Mouse (Mus musculus) spleen, adult 2 months (tissue): ENCODE measurements around the gene Pafah1b1. TPM values are rescaled to one million over a fixed set of nuclear protein-coding genes. Genes with fewer than 3 reads are reported as not detected.
A peak's percentile ranks its signal among the peaks of the same experiment; 100 is the strongest.

Experiments
- DNase-seq, 2 experiments: peaks; one replicate each; pipeline versions ENCODE4 v3.0.0 to v3.0.0-alpha.2; 2012 to 2021; ENCODE audit warnings: low spot score in 2 of 2, low read depth in 1 of 2
- H3K27ac ChIP-seq: fragments of 200-500 bp; 2 replicates; pipeline ENCODE4 v1.5.1; 2012; ENCODE audit warnings: low read length, inconsistent platforms; ENCODE audit not compliant: insufficient read depth
- H3K27me3 ChIP-seq: fragments of 200-500 bp; 2 replicates; pipeline ENCODE4 v1.6.1; 2012; ENCODE audit warnings: mild to moderate bottlenecking, moderate library complexity, low read length, inconsistent platforms; ENCODE audit not compliant: control insufficient read depth, insufficient read depth
- H3K36me3 ChIP-seq: fragments of 200-500 bp; 2 replicates; pipeline ENCODE4 v1.6.1; 2012; ENCODE audit warnings: mild to moderate bottlenecking, low read length, inconsistent platforms; ENCODE audit not compliant: control insufficient read depth, insufficient read depth
- H3K4me1 ChIP-seq: fragments of 200-500 bp; 2 replicates; pipeline ENCODE4 v1.6.1; 2011; ENCODE audit warnings: inconsistent platforms; ENCODE audit not compliant: control insufficient read depth, insufficient read depth, insufficient read length
- H3K4me3 ChIP-seq: fragments of 200-500 bp; 2 replicates; pipeline ENCODE4 v1.5.1; 2011; ENCODE audit warnings: mild to moderate bottlenecking, inconsistent platforms; ENCODE audit not compliant: insufficient read depth, insufficient read length; ENCODE audit errors: extremely low read depth
- CTCF ChIP-seq: fragments of 200-500 bp; IDR thresholded peaks from 2 replicates; pipeline ENCODE4 v1.5.1; 2011; ENCODE audit warnings: mild to moderate bottlenecking, inconsistent platforms; ENCODE audit not compliant: insufficient read depth, insufficient read length, insufficient replicate concordance; ENCODE audit errors: extremely low read depth
- POLR2A ChIP-seq: fragments of 200-500 bp; IDR thresholded peaks from 2 replicates; pipeline ENCODE4 v1.6.1; 2011; ENCODE audit warnings: low read depth, low read length, inconsistent platforms
- WGBS: fragments of 180-500 bp; shearing (Covaris S2); methylation state at CpG from one replicate; pipeline ENCODE4 v1.1.7; 2018; 5-methylcytosine and 5-hydroxymethylcytosine counted together
- polyA plus RNA-seq: library from polyadenylated mRNA; depleted of rRNA; stranded (reverse); fragments of >200 nt; gene quantifications from 2 replicates; pipeline ENCODE4 v1.2.3, GENCODE M21; 2012; rRNA removed

The Pafah1b1 gene
- polyA plus RNA-seq, 1 experiment, result 10.0 TPM

- H3K4me1 ChIP-seq, result peaks cover 8% of the 10 kb centered on the region
- H3K36me3 ChIP-seq, result no peaks in the 10 kb centered on the region
- TF ChIP-seq POLR2A (no peak), CTCF (peak; percentile 68; the same call in 1 of the 2 replicates)
- H3K4me3 ChIP-seq, result no peak overlapping the region
- H3K27ac ChIP-seq, result no peak overlapping the region
- peak; percentile 48 to 57 for DNase-seq
- peaks cover 9% of the 10 kb centered on the region for H3K27me3 ChIP-seq
- WGBS, result 70% methylated on average over 5 of the region's 5 CpGs
Observed at GRCm38 (mm10) chr11:74634490-74635275, 89.8 kb downstream of the Pafah1b1 start.

- Histone ChIP-seq H3K4me3 (no peak overlapping the region), H3K4me1 (no peaks in the 10 kb centered on the region), H3K27me3 (0 out of 2 replicates have a peak, but pooled peaks cover 1% of the 10 kb centered on the region), H3K27ac (no peak overlapping the region), H3K36me3 (no peaks in the 10 kb centered on the region)
- WGBS, result 83% methylated on average over 7 of the region's 7 CpGs
- no peak for DNase-seq
- TF ChIP-seq POLR2A (no peak), CTCF (no peak)
Observed at GRCm38 (mm10) chr11:74631880-74632789, 92.3 kb downstream of the Pafah1b1 start.

GRCm38 (mm10) chr11:74627481-74627880 is 97.0 kb downstream of the Pafah1b1 start:
- Histone ChIP-seq H3K36me3 (no peaks in the 10 kb centered on the region), H3K27me3 (no peaks in the 10 kb centered on the region), H3K4me3 (no peak overlapping the region), H3K27ac (no peak overlapping the region), H3K4me1 (no peaks in the 10 kb centered on the region)
- no peak for TF ChIP-seq POLR2A
- TF ChIP-seq CTCF, result no peak
- no peak for DNase-seq
- 67% methylated on average over 3 of the region's 3 CpGs for WGBS

- TF ChIP-seq POLR2A (no peak), CTCF (no peak)
- Histone ChIP-seq H3K27me3 (no peaks in the 10 kb centered on the region), H3K4me3 (no peak overlapping the region), H3K4me1 (no peaks in the 10 kb centered on the region), H3K36me3 (no peaks in the 10 kb centered on the region), H3K27ac (no peak overlapping the region)
- no peak for DNase-seq
Observed at GRCm38 (mm10) chr11:74625333-74625732, 99.1 kb downstream of the Pafah1b1 start.

Other genes starting within 250 kb of the Pafah1b1 start
- gene Rap1gap2, start 113.8 kb downstream of the Pafah1b1 start, polyA plus RNA-seq, result 11.3 and 13.2 TPM in 2 replicates
- 2.0 and 3.1 TPM in 2 replicates for gene Ccdc92b, start 105.1 kb downstream of the Pafah1b1 start, polyA plus RNA-seq
- gene Cluh, start 75.2 kb downstream of the Pafah1b1 start, polyA plus RNA-seq, result 24.7 and 27.6 TPM in 2 replicates
- gene Mettl16, start 46.2 kb upstream of the Pafah1b1 start, polyA plus RNA-seq, result 3.2 and 3.9 TPM in 2 replicates
- 25.2 and 31.8 TPM in 2 replicates for gene Mnt, start 106.2 kb upstream of the Pafah1b1 start, polyA plus RNA-seq
- gene Sgsm2, start 172.4 kb upstream of the Pafah1b1 start, polyA plus RNA-seq, result 7.3 and 7.7 TPM in 2 replicates
- 8.9 and 10.6 TPM in 2 replicates for gene Tsr1, start 173.4 kb upstream of the Pafah1b1 start, polyA plus RNA-seq
- gene Smg6, start 201.2 kb upstream of the Pafah1b1 start, polyA plus RNA-seq, result 28.6 and 31.5 TPM in 2 replicates
- 3.0 and 3.3 TPM in 2 replicates for gene Srr, start 201.3 kb upstream of the Pafah1b1 start, polyA plus RNA-seq